ENCODE assay signal across 15 mouse cellular contexts in genomic region chr14:106733825-106734224, GRCm38 (mm10).
"Had no signal": no experiment of that assay in that cellular context is flagged by ENCODE, and none has a peak within 500 bp of the region (broad histone marks: within the 10 kb centered on the region; RNA-seq: fewer than 3 reads in every experiment).

No protein-coding gene starts in this region.

- DNase-seq: kidney, adult 8-10 months; kidney, postnatal 25 days; lung, adult 2 months; lung, postnatal 36 days; right cerebral cortex, adult 18-20 months; right cerebral cortex, postnatal 25 days; thymus, postnatal 4 days had no signal

- H3K27me3 ChIP-seq: liver, embryonic 15.5 days; neural tube, embryonic 12.5 days had no signal

- H3K4me3 ChIP-seq: left cerebral cortex, adult 2 months; limb, embryonic 10.5 days; liver, embryonic 15.5 days; myocyte; neural tube, embryonic 12.5 days had no signal

- H3K9ac ChIP-seq: liver, embryonic 15.5 days; neural tube, embryonic 12.5 days had no signal

- H3K27ac ChIP-seq: left cerebral cortex, adult 2 months; limb, embryonic 10.5 days; liver, embryonic 15.5 days; neural tube, embryonic 12.5 days had no signal

- H3K36me3 ChIP-seq: limb, embryonic 10.5 days; liver, embryonic 15.5 days; neural tube, embryonic 12.5 days had no signal

- H3K4me1 ChIP-seq: limb, embryonic 10.5 days; liver, embryonic 15.5 days; neural tube, embryonic 12.5 days had no signal

- ATAC-seq: lung, postnatal 0 days had no signal

- H3K4me2 ChIP-seq: liver, embryonic 11.5 days; liver, embryonic 15.5 days; midbrain, embryonic 11.5 days; neural tube, embryonic 12.5 days had no signal

- H3K9me3 ChIP-seq: limb, embryonic 10.5 days; liver, embryonic 15.5 days; neural tube, embryonic 12.5 days had no signal
